Mouse (Mus musculus): ENCODE results near the gene Ass1. TPM values are rescaled to one million over a fixed set of nuclear protein-coding genes. Genes with fewer than 3 reads are reported as not detected.
A peak's percentile ranks its signal among the peaks of the same experiment; 100 is the strongest.

Gene Ass1
- polyA plus RNA-seq (2014; fragmentation: Nextera tagmentation; extraction: Ambion mirVana), result 65.1 and 72.4 TPM in 2 replicates

GRCm38 (mm10) chr2:31469931-31470682, at the start of gene Ass1:
TSS of gene Ass1 (plus strand) at chr2:31470207.
- under 1% methylated on average over 40 of the region's 49 CpGs for WGBS
- Histone ChIP-seq H3K27me3 (replicated peaks; ENCODE audit: control insufficient read depth, insufficient read depth, low read length) (peaks cover 10% of the 10 kb centered on the region), H3K9me3 (ENCODE audit: control insufficient read depth, low read length) (no peaks in the 10 kb centered on the region), H3K4me2 (peak within 1 kb of the TSS; percentile 98), H3K36me3 (ENCODE audit: control insufficient read depth, insufficient read depth, low read length) (no peaks in the 10 kb centered on the region; the same call in 1 of the 2 replicates), H3K4me1 (replicated peaks; ENCODE audit: control insufficient read depth, insufficient read depth, low read length) (peaks cover 11% of the 10 kb centered on the region; the same call in 1 of the 2 replicates), H3K27ac (ENCODE audit: low read depth, low read length) (no peak within 1 kb of the TSS), H3K9ac (ENCODE audit: low read depth, low read length) (peak within 1 kb of the TSS; percentile 59), H3K4me3 (ENCODE audit: low read depth, low read length) (peak within 1 kb of the TSS; percentile 60)
- DNase-seq (ENCODE audit: low spot score) (peak; percentile 81), ATAC-seq (replicated peaks; ENCODE audit: low FRiP score) (peak; percentile 82)

DNA sequence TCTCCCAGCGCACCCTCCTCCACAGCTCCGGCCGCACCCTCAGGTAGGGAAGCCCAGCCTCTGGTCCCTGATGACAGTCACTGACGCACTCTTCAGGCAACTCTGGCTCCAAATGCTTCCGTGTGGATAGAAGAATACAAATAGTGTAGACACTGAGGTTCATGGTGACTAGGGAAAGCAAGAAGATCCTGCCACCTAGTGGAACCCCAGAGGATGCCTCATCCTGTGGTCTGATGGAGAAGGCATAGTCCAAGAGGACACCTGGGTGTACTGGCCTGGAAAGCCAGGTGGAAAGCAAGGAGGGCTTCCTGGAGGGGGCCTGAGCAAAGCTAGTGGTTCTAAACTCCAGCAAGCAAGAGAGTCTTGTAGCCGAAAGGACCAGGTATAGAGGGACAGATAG, 49.1 kb upstream of the Ass1 start:
- Histone ChIP-seq H3K27ac (ENCODE audit: low read depth, low read length) (no peak overlapping the region), H3K9me3 (ENCODE audit: control insufficient read depth, low read length) (no peaks in the 10 kb centered on the region), H3K4me1 (replicated peaks; ENCODE audit: control insufficient read depth, insufficient read depth, low read length) (no peaks in the 10 kb centered on the region), H3K4me3 (ENCODE audit: low read depth, low read length) (no peak overlapping the region), H3K4me2 (no peak overlapping the region), H3K36me3 (ENCODE audit: control insufficient read depth, insufficient read depth, low read length) (no peaks in the 10 kb centered on the region), H3K27me3 (replicated peaks; ENCODE audit: control insufficient read depth, insufficient read depth, low read length) (peaks cover under 1% of the 10 kb centered on the region), H3K9ac (ENCODE audit: low read depth, low read length) (no peak overlapping the region)
- DNase-seq (ENCODE audit: low spot score) (no peak), ATAC-seq (replicated peaks; ENCODE audit: low FRiP score) (no peak)
- 71% methylated on average over 6 of the region's 6 CpGs for whole genome bisulfite sequencing

- Histone ChIP-seq H3K27ac (ENCODE audit: low read depth, low read length) (no peak overlapping the region), H3K36me3 (ENCODE audit: control insufficient read depth, insufficient read depth, low read length) (no peaks in the 10 kb centered on the region), H3K4me1 (replicated peaks; ENCODE audit: control insufficient read depth, insufficient read depth, low read length) (no peaks in the 10 kb centered on the region), H3K4me2 (no peak overlapping the region), H3K27me3 (replicated peaks; ENCODE audit: control insufficient read depth, insufficient read depth, low read length) (peaks cover 5% of the 10 kb centered on the region), H3K4me3 (ENCODE audit: low read depth, low read length) (no peak overlapping the region), H3K9ac (ENCODE audit: low read depth, low read length) (no peak overlapping the region), H3K9me3 (ENCODE audit: control insufficient read depth, low read length) (no peaks in the 10 kb centered on the region)
- DNase-seq (ENCODE audit: low spot score) (no peak), ATAC-seq (replicated peaks; ENCODE audit: low FRiP score) (no peak)
- 54% methylated on average over 6 of the region's 6 CpGs for WGBS
Measured at GRCm38 (mm10) chr2:31422576-31422975, 47.4 kb upstream of the Ass1 start.

GRCm38 (mm10) chr2:31431477-31431876, 38.5 kb upstream of the Ass1 start:
- WGBS, result 78% methylated on average over 5 of the region's 5 CpGs
- DNase-seq (ENCODE audit: low spot score) (no peak), ATAC-seq (replicated peaks; ENCODE audit: low FRiP score) (no peak)
- Histone ChIP-seq H3K36me3 (ENCODE audit: control insufficient read depth, insufficient read depth, low read length) (no peaks in the 10 kb centered on the region), H3K4me2 (no peak overlapping the region), H3K9me3 (ENCODE audit: control insufficient read depth, low read length) (no peaks in the 10 kb centered on the region), H3K9ac (ENCODE audit: low read depth, low read length) (no peak overlapping the region), H3K27me3 (replicated peaks; ENCODE audit: control insufficient read depth, insufficient read depth, low read length) (peaks cover 4% of the 10 kb centered on the region), H3K4me3 (ENCODE audit: low read depth, low read length) (no peak overlapping the region), H3K27ac (ENCODE audit: low read depth, low read length) (no peak overlapping the region), H3K4me1 (replicated peaks; ENCODE audit: control insufficient read depth, insufficient read depth, low read length) (0 out of 2 replicates have a peak, but pooled peaks cover 2% of the 10 kb centered on the region)

GRCm38 (mm10) chr2:31434746-31435145, 35.3 kb upstream of the Ass1 start:
- Histone ChIP-seq H3K9me3 (ENCODE audit: control insufficient read depth, low read length) (no peaks in the 10 kb centered on the region), H3K27me3 (replicated peaks; ENCODE audit: control insufficient read depth, insufficient read depth, low read length) (peaks cover 4% of the 10 kb centered on the region), H3K36me3 (ENCODE audit: control insufficient read depth, insufficient read depth, low read length) (no peaks in the 10 kb centered on the region), H3K27ac (ENCODE audit: low read depth, low read length) (no peak overlapping the region), H3K4me3 (ENCODE audit: low read depth, low read length) (no peak overlapping the region), H3K4me1 (replicated peaks; ENCODE audit: control insufficient read depth, insufficient read depth, low read length) (0 out of 2 replicates have a peak, but pooled peaks cover 2% of the 10 kb centered on the region), H3K9ac (ENCODE audit: low read depth, low read length) (no peak overlapping the region), H3K4me2 (no peak overlapping the region)
- WGBS, result 62% methylated on average over 10 of the region's 10 CpGs
- no peak for DNase-seq (ENCODE audit: low spot score)
- no peak; the same call in 1 of the 2 replicates for ATAC-seq (replicated peaks; ENCODE audit: low FRiP score)

DNA sequence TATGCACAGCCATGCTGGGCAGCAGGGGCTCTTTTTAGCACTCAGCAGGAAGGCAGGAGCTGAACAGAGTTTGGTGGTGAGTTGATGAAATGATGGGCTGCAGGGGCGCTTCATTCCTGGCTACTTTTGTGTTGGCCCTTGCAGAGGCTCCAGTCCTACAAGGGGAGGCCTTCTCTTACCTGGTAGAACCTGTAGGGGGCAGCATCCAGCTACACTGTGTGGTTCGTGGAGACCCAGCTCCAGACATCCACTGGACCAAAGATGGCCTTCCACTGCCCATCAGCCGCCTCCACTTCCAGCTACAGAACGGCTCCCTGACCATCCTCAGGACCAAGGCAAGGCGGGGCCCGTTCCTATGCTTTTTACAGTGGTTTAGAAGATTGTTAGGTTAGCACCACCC, 34.4 kb upstream of the Ass1 start:
- 31% methylated on average over 6 of the region's 6 CpGs for WGBS
- H3K27ac ChIP-seq (ENCODE audit: low read depth, low read length), result no peak overlapping the region
- no peak overlapping the region for H3K4me3 ChIP-seq (ENCODE audit: low read depth, low read length)
- no peaks in the 10 kb centered on the region for H3K36me3 ChIP-seq (ENCODE audit: control insufficient read depth, insufficient read depth, low read length)
- no peaks in the 10 kb centered on the region for H3K9me3 ChIP-seq (ENCODE audit: control insufficient read depth, low read length)
- peak; percentile 50 for DNase-seq (ENCODE audit: low spot score)
- H3K4me1 ChIP-seq (replicated peaks; ENCODE audit: control insufficient read depth, insufficient read depth, low read length), result 0 out of 2 replicates have a peak, but pooled peaks cover 2% of the 10 kb centered on the region
- H3K4me2 ChIP-seq, result no peak overlapping the region
- no peak overlapping the region for H3K9ac ChIP-seq (ENCODE audit: low read depth, low read length)
- peaks cover under 1% of the 10 kb centered on the region for H3K27me3 ChIP-seq (replicated peaks; ENCODE audit: control insufficient read depth, insufficient read depth, low read length)
- ATAC-seq (replicated peaks; ENCODE audit: low FRiP score), result no peak

DNA sequence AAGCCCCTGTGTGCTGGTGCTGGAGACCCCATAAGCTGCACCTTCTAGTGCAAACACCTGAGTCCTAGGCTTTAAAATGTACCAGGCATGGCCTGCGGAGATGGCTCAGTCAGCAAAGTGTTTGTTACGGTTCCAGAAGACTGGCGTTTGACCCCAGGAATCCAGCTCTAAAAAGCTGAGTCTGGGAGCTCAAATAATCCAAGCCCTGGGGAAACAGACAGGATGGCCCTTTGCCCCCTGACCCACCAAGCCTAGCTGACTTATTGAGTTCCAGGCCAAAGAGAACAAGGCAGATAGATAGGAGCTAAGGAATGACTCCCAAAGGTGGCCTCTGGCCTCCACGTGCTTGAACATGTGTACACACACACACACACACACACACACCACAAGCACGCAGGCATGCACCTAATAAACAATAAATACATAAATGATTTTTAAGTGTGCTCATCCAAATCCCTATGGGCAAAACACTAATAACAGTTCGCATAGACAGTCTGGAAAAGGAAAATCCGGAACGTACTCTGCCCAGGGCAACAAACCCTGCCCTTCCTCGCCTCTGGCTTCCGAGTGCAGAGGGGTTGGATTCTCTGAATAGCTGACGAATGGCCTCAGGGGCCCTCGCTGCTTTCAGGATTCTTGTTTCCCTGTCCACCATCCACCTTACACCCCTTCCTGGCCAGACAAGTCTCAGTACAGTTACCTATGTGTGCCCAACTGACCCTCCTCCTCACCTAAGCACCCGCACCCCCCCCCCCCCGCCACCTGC, 32.3 kb upstream of the Ass1 start:
- WGBS, result 70% methylated on average over 14 of the region's 14 CpGs
- Histone ChIP-seq H3K27me3 (replicated peaks; ENCODE audit: control insufficient read depth, insufficient read depth, low read length) (no peaks in the 10 kb centered on the region; the same call in 1 of the 2 replicates), H3K36me3 (ENCODE audit: control insufficient read depth, insufficient read depth, low read length) (no peaks in the 10 kb centered on the region), H3K4me1 (replicated peaks; ENCODE audit: control insufficient read depth, insufficient read depth, low read length) (0 out of 2 replicates have a peak, but pooled peaks cover 2% of the 10 kb centered on the region), H3K9ac (ENCODE audit: low read depth, low read length) (no peak overlapping the region), H3K27ac (ENCODE audit: low read depth, low read length) (no peak overlapping the region), H3K4me2 (no peak overlapping the region), H3K9me3 (ENCODE audit: control insufficient read depth, low read length) (no peaks in the 10 kb centered on the region), H3K4me3 (ENCODE audit: low read depth, low read length) (no peak overlapping the region)
- ATAC-seq (replicated peaks; ENCODE audit: low FRiP score) (no peak), DNase-seq (ENCODE audit: low spot score) (no peak)

GRCm38 (mm10) chr2:31439576-31439975, 30.4 kb upstream of the Ass1 start:
- no peak overlapping the region for H3K9ac ChIP-seq (ENCODE audit: low read depth, low read length)
- H3K36me3 ChIP-seq (ENCODE audit: control insufficient read depth, insufficient read depth, low read length), result no peaks in the 10 kb centered on the region
- WGBS, result 83% methylated on average over 6 of the region's 6 CpGs
- H3K9me3 ChIP-seq (ENCODE audit: control insufficient read depth, low read length), result no peaks in the 10 kb centered on the region
- ATAC-seq (replicated peaks; ENCODE audit: low FRiP score) (no peak), DNase-seq (ENCODE audit: low spot score) (no peak)
- H3K4me3 ChIP-seq (ENCODE audit: low read depth, low read length), result no peak overlapping the region
- no peaks in the 10 kb centered on the region; the same call in 1 of the 2 replicates for H3K27me3 ChIP-seq (replicated peaks; ENCODE audit: control insufficient read depth, insufficient read depth, low read length)
- H3K4me2 ChIP-seq, result no peak overlapping the region
- H3K27ac ChIP-seq (ENCODE audit: low read depth, low read length), result no peak overlapping the region
- H3K4me1 ChIP-seq (replicated peaks; ENCODE audit: control insufficient read depth, insufficient read depth, low read length), result 0 out of 2 replicates have a peak, but pooled peaks cover 2% of the 10 kb centered on the region

Data from liver, embryonic 11.5 days (tissue).